Mouse (Mus musculus) ES-Bruce4 (cell line): Measurements from ENCODE around the gene Ap4b1.

Source experiments
- CTCF ChIP-seq: IDR thresholded peaks from one replicate; pipeline ENCODE4 v1.8.1; 2011; ENCODE audit warnings: low read depth, low read length
- EP300 ChIP-seq: IDR thresholded peaks from 2 replicates; pipeline ENCODE4 v1.6.1; 2011; ENCODE audit warnings: low read depth, low read length; ENCODE audit not compliant: insufficient read depth
- POLR2A ChIP-seq: IDR thresholded peaks from one replicate; pipeline ENCODE4 v1.8.1; 2011; ENCODE audit warnings: low read length; ENCODE audit not compliant: insufficient read depth

GRCm38 (mm10) chr3:103851481-103851880 is 42.2 kb downstream of the Ap4b1 start:
- TF ChIP-seq POLR2A (no peak), EP300 (no peak), CTCF (no peak)
